Mouse (Mus musculus) megakaryocyte, adult 5-6 weeks (primary cell): Measurements from ENCODE around the gene 4933430I17Rik. TPM values are rescaled to one million over a fixed set of nuclear protein-coding genes. Genes with fewer than 3 reads are reported as not detected.

Experiments used
- ATAC-seq: 2 replicates; pipeline ENCODE4 v1.8.0; 2016; ENCODE audit warnings: mild to moderate bottlenecking, inconsistent platforms; ENCODE audit not compliant: poor library complexity, severe bottlenecking
- total RNA-seq, 2 experiments: library from RNA; stranded (forward) in 1 of 2; stranded (reverse) in 1 of 2; fragments of 153-499, 151-499 nt in 1 of 2; fragments of 221-1000, 200-1000 nt in 1 of 2; gene quantifications; 2 replicates each; pipeline versions ENCODE4 v1.2.3 to v1.2.4; 2015 to 2017

The 4933430I17Rik gene
- total RNA-seq, 2 experiments from 2014 or later: 0.26 to 0.31 TPM

DNA sequence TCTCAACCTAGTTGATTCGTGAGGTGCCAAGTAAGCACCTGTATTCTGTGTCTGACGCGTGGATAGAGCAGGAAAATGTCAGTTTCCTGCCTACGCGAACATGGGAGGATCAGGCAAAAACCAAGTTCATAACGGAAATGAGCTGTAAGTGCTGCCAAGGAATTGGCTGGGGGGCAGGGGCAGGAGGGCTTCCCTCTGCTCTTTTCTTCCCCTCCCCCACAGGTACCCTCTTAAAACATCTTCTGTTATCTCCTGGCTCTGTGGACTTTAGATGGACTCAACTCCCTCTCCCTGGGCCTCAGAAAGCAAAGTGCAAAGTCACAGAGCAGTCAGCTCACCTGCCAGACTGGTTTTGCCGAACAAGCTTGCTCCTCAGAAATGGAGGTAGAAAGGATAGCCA lies 22.2 kb upstream of the 4933430I17Rik start:
- no peak for ATAC-seq

DNA sequence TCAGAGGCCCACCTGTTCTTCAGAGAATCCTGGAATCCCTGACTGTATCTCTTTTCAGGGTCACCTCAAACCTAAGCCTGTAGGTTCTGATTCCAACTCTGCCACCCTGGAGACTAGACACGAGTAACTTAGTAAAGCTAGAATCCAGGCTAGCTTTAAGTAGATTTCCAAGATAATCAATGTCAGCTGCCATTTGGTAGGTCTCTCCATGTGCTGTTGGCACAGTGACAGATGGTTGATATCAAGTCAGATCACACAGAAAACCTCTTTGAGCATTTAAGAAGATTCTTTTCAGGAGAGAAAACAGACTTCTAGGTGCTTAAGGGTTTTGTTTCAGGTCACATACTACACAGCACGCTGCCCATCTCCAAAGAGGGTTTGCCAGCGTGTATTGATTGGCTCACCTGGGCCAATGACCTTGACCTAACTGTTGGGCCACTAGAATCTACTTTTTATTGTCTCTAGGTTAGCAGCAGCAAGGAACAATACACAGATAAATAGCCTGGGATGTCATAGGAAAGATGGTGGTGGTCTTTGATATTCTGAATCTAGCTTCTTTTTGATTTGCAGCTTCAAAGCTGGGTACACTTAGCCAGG lies 21.7 kb upstream of the 4933430I17Rik start, which contains the start of gene Hdhd3:
Hdhd3 (minus strand) TSS at position 94 of the 597 bp plus-strand sequence.
- ATAC-seq: no peak

DNA sequence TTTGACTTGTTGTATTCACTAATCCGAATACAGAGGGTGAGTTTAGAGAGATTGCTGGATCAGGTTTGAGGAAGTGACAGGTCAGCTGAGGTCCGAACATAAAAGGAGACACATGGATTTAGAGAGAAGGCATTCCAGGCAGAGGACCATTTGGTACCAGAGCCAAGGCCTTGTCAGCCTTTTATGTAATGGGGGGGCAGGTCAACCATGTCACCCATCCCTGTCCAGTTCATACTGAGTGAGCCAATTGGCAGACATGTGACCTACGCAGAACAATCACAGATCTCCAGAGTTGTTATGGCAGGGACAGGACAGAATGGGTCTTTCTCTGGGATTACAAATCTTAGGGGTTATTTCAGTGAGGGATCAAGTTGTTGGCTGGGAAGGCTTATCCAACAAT lies 19.2 kb upstream of the 4933430I17Rik start:
- ATAC-seq: no peak

DNA sequence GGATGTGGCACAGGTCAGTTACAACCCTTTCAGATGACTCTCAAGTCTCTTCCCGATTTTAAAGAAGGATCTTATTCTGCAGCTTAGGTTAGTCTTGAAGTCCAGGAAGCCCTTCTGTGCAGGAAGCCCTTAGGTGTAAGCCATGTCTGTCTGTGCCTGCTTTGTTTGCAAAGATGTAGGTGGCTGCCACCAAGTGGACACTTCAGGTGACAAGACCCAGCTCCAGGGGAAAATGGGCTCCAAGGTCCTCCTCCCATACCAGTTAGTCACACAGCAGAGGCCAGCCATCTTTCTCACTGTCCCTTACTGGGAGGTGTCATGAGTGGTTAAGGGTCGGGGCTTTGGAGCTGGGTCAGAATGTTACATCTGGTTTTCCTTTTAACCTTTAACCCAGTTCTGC lies 18.4 kb upstream of the 4933430I17Rik start:
- ATAC-seq: no peak

DNA sequence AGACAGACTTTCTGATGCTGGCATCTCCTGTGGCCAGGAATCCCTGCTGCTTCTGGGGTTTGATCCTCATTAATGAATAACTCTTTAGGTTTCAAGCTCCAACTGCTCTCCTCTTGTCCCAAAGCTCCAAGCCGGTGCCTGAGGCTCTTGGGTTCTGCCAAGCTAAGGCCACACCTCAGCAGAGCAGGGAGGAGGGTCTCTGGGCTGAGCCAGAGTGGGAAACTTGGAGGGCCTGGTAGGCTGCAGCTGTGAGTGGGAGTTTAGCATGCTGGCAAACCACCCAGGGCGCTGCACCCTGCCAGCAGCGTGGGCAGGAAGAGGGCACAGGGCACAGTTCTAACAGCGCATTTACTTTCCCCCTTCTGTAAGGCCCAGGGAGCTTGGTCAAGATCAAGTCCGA lies 16.3 kb upstream of the 4933430I17Rik start:
- ATAC-seq: no peak

DNA sequence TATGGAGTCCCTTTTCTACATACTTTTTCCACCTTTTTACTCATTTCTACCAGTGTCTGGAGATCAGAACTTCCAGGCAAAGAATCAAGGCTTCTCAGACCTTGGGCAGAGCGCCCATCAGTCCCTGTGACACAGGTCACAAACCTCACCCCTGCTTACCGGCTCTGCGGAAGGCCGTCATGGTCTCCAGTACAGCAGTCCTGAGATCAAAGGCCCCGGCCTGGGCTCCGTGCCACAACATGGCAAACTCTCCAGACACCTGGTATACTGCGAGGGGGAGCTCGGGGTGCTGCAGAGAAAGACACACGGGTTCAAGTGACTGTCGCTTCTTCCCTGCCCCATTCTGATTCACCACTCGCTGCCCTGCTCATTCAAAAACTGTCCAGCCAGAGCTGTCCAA lies 15.2 kb upstream of the 4933430I17Rik start:
- ATAC-seq: no peak

DNA sequence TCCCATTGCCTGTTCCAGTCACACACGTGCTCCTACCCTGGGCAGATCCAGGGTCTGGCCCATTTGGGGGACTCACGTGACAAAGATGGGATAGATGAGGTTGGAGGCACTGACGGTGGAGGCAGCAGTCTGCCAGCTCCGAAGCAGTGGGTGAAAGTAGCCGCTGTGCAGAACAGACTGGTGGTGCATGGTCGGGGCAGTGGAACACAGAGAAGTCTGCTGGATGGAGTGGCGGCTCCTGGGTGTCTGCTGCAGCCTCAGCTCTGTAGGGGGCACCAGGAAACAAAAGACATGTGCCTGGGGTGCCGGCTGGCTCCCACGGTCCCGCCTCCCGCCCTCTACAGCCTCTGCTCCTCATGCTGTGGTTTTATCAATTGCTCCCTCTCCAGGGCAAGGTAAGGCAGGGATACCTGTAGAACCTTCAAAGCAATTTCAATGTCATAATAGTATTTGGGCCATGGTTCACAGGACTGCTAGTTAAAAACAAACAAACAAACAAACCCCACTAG lies 11.1 kb upstream of the 4933430I17Rik start:
- ATAC-seq: no peak

DNA sequence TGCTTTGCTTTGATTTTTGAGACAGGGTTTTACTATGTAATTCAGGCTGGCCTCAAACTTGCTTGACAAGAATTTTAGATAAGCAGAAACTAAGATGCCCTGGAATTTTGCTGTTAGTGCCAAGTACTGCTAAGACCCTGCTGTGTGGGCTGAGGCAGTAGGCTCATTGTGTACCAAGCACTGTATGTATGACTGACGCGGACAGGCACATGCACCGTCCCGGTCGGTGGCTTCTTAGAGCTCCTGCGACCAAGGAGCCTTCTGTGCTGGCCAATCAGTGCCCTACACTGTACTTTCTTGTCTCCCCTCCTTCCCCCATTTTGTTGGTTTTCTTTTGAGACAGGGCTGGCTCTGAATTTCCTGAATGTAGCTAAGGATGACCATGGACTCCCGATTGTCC lies 10.2 kb upstream of the 4933430I17Rik start:
- ATAC-seq: no peak

DNA sequence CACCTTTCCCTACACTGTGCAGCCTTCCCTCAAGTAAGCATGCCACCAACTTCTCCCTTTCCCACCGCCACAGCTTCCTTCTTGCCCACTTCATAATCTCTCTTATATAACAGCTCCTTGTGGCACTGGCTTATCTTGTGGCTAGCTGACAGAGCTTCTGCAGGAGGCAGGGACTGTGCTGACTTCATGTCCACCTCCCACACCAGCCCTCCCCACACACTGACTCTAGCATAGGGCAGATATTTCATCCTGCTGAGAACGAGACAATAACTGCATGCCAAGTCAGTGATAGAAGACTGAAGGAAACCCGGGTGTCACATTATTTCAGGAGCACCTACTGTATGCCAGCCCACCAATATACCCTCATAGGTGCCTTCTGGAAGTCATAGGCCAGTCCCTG lies 9.7 kb upstream of the 4933430I17Rik start:
- no peak for ATAC-seq

DNA sequence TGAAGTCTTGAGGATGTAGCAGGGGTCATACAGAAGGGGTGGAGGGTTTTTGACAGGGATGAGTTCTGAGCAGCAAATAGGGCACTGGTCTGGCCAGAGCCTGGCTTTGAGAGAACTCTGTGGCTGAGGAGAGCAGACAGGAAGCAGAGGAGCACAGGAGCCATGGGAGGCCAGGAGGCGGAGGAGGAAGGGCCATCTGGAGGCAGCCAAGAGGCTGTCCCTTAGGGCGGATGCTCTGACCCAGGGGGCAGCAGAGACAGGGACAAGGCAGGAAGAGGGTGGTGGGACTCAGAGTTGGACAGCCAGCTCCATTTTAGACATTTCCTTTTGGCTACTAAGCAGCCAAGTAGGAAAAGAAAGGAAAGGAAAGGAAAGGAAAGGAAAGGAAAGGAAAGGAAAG lies 9.1 kb upstream of the 4933430I17Rik start:
- no peak for ATAC-seq

DNA sequence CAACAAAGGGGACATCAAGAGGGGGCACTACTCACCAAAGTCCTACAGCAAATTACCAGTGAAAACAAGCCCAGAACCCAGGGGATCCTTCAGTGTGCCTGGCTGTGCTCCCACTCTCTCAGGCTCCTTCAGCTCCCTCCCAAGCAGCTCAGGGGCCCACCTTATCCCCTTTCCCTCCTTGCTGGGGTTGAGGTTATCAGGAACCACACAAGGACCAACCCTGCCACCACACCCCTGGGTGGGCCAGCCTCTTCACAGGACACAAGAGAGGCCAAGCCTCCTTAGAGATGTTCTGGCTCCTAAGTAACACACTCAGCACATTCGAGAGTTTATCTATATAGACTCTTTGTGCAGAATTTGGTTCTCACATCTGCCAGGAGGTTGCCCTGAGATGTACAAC lies 8.6 kb upstream of the 4933430I17Rik start:
- peak; percentile 9; the same call in 1 of the 2 replicates for ATAC-seq

DNA sequence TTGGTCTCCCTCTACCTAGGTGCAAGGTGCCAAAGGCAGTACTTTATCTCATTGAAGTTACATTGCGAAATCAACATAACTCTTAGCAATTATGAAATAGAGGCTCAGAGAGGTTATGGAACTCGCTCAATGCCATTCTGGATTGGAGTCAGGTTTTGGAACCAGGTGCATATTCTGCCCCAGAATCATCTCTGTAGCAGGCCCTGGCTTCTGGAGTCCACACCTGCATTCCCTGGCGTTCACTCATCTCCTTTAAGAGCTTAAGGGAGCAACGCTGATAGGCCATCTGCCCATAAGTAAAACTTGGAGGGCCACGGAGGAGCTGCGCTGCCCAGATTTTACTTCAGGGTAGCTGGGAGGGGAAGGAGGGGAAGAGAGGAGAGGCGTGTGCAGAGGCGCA lies 8.1 kb upstream of the 4933430I17Rik start:
- ATAC-seq: no peak

DNA sequence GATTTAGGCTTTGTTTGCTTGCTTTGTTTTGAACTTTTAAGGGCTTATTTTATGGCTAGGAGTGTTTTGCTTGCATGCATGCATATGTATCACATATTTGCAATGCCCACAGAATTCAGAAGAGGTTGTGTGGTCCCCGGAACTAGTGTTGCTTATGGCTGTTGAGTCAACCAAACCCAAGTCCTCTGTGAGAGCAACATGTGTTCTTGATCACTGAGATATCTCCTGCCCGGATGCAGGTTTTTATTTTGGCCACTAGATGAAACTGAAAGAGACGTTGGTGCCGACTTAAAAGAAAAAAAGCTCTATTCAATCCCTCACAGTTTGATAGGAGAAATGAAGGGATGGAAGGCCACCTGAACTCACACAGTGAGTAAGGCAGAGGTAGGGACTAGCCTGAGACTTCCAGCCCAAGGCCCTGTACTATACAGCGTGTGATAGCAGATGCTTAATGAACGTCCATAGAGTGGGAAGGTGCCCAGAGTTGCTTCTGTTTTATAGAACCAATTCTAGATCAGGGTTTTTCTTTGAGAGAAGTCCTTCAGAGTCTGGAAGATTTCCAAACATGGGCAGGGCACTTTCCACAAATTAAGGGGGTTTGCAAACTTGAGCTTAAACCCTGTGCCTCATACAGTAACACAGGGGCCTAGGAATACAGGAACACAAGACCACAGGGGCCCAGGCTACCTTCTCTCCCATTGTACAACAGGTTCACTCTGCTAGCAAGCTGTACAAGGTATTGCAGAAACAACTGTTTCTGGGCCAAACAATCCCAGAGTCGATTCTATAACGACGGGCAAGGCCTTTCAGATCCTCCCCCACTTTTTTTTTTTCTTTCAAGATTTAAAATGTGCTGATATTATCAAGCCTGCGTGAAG lies 7.4 kb upstream of the 4933430I17Rik start:
- no peak for ATAC-seq

DNA sequence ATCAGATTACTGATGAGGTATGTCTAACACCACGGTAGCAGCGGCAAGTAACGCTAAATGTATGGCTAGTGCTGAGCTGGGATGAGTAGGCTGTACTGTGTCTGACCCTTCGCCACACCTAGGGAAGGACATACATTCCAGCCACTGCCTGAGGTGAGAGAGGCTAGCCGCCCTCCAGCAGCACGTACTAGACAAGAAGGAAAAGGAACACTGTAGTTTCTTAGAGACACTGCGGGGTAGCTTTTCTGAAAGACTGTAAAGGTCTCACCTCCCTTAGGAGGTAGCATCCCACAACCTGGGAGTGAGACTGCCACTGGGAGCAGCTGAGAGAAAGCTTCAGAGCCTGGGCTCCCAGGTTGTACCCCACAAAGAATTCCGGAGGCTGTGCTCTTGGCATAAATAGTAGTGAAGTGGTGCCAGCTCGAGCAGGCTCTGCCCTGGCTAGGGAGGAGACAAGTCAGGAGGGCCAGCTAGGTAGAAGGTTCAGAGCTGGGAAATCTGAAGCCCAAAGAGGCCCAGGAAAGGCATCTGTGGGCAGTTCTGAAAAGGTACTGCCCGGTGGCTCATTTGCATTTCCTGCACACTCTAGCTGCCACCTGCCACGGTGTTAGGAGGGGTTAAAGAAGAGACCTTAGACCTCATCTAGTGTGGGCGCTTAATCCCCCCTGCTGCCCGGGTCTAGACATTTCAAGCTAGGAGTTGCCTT lies 6.6 kb upstream of the 4933430I17Rik start:
- ATAC-seq: no peak

DNA sequence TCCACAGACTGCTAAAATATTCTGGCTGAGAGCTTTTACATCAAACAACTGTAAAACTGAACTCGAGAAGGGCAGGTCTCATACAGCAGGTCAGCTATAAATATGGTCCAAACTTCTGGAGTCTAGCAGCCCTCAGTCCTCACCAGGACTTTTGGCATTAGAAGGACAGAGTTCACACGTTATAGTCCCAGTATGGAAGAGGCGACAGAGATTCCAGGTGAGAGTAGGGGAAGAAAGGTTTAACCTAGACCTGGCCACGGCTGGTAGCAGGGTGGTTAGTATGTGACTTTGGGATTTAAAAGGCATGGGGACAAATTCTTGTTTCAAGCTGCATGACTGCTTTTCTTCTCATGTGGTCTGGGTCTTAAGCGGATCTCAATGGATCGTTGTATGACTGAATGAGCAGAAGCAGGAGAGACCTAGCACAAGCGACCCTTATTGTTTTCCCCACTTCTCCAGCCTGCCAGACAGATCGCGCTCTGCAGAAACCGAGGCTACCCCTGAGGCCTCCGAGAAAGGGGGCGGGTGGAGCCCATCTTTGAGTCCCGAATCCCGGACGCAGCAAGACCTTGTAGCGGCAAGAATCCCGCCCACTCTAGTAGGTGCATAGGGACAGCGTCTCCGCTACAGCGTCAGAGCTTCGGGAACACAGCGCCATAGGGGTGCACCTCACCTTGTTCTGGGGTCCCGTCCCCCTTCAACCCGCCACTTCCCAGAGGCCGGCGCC lies 5.9 kb upstream of the 4933430I17Rik start:
- no peak; the same call in 1 of the 2 replicates for ATAC-seq

DNA sequence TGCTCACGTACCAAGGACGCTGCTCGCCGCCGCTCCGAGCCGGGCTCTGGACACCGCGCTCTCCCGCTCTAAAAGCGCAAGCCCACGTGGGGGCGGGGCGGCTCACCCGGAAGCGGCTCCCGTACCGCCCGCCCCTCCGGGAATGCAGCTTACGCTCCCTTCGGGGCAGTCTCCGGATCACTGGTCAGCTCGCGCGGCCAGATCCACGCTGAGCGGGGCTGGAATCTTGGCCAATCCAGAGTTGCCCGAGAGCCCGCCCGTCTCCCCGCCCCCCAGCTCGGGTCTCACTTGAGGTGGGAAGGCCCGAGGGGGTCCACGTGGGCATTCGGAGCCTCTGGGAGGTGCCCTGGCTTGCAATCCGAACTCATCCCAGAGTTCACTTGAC lies 5.3 kb upstream of the 4933430I17Rik start, which contains the start of gene Alad:
Alad (minus strand) TSS at position 70 of the 385 bp plus-strand sequence.
- peak; percentile 82 for ATAC-seq

DNA sequence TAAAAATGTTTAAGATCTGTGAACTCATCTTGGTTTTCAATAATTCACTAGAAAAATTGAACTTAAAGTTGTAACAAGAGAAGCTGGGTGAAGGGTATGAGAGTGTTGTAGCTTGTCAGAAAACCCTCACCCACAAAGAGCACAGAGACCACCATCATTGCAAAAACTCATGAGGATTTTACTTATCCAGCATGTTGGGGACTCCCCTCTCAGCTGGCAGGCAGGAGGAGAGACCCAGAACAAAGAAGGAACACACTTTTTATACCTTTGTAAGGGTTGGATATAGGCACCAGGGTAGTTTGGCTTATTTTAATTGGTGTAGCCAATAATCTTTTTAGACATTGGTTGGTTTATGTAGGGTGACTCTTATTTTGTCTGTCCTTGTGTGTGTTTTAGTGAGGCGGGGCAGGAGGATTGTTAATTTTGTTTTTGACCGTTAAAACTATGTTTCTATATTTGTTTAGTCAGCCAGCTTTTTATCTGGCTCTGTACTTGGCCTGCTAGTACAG lies 4.2 kb upstream of the 4933430I17Rik start:
- ATAC-seq: no peak

DNA sequence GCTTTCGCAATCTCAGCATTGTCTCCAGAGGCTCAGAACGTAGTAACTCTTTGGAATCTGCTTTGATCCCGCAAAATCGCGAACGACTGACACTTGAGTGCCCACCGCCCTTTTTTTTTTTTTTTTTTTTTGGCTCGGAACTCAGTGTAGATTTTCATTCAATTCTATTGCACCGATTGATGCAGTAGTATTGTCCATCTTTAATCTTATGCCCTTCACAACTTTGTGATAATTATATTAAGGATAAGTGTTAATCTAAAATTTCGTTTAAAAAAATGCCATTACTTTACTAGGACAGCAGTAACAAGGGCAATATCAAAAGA lies 281 bp downstream of the 4933430I17Rik start:
- ATAC-seq: no peak

DNA sequence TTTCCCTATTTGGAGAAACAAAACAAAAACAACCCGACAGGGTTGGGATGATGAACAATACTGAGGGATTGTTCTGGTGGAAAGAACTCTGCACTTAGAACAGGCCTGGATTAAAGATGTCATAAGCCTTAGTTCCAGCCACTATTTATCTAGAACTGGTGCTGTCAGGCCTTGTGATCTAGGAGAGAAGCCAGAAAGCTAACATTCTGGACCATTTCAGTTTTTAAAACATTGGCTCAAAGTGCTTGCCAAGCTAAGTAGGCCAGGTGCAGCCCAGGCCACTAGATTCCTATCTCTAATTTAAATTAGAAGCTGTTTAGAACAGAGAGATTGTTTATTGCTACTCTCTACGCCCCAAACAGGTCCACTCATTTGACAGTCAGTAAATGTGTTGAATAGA lies 1.1 kb downstream of the 4933430I17Rik start:
- no peak for ATAC-seq

DNA sequence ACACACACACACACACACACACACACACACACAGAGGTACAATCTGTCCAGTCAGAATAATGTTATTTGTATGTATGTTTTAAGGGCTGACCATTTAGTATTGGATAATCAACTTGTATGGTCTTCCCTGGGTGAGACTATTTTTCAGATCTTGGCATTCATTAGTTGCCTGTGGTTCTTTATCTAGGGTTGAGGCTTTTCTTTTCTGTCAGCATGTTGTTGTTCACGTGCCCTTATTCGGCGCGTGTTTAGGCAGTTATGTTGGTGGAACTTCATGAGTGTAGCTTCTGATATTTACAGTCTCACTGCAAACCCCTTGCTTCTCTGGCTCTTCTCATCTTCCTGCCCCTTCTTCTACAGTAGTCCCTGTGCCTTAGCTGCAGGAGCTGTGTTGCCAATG lies 2.5 kb downstream of the 4933430I17Rik start:
- ATAC-seq: no peak

DNA sequence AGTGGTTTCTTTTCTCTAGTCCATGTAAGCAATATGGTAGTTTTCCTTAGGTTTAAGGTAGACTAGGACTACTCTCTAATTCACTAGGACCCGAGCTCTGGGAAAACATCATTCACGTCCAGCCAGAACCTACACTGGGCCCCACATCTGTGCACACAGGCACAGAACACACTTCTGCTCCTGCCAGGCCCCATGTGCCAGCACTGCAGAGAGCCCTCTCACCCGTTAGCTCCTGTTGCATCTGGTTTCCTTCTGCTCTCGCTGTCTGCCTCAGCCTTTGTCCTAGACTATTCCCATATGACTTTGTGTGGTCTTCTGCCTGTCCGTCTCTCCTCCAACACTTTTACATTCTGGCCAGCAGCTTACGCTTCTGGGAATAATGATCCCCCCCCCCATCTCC lies 8.6 kb downstream of the 4933430I17Rik start:
- no peak for ATAC-seq
